Mouse (Mus musculus): ENCODE data around the gene Ccdc78. TPM values are rescaled to one million over a fixed set of nuclear protein-coding genes. Genes with fewer than 3 reads are reported as not detected.
A peak's percentile ranks its signal among the peaks of the same experiment; 100 is the strongest.

The Ccdc78 gene
- polyA plus RNA-seq, 1 experiment: 0.08 TPM

- peak in 1 of 3 experiments; percentile 58 for TF ChIP-seq MYOD1 (IDR thresholded peaks at IDR 0.05; ENCODE audit: control insufficient read depth in 1 of 3, insufficient read length in 2 of 3, low read depth in 2 of 3)
- TF ChIP-seq POLR2A (IDR thresholded peaks at IDR 0.05; ENCODE audit: insufficient read length, low read depth): no peak
- no peak for TF ChIP-seq E2F4 (IDR thresholded peaks at IDR 0.05; ENCODE audit: insufficient read depth)
- TF ChIP-seq SRF (IDR thresholded peaks at IDR 0.05; ENCODE audit: control insufficient read depth, insufficient read length, low read depth): no peak
- peak in 1 of 3 experiments; percentile 61 for TF ChIP-seq MYOG (IDR thresholded peaks at IDR 0.05; ENCODE audit: control insufficient read depth in 1 of 3, insufficient read depth in 1 of 3, insufficient read length in 2 of 3, low read depth in 2 of 3)
- no peak for TF ChIP-seq MAX (IDR thresholded peaks at IDR 0.05; ENCODE audit: low read depth)
- no peak for TF ChIP-seq TCF3 (IDR thresholded peaks at IDR 0.05; ENCODE audit: insufficient read length, low read depth)
- no peaks in the 10 kb centered on the region for H3K36me3 ChIP-seq (ENCODE audit: control insufficient read depth, insufficient read depth)
- no peaks in the 10 kb centered on the region for H3K27me3 ChIP-seq (ENCODE audit: control insufficient read depth, insufficient read depth, insufficient read length)
- H3K4me2 ChIP-seq (ENCODE audit: low read depth): peak overlapping the region; percentile 34
- H3ac ChIP-seq (ENCODE audit: control insufficient read depth, insufficient read length): no peak overlapping the region
- no peaks in the 10 kb centered on the region for H3K79me2 ChIP-seq (ENCODE audit: control insufficient read depth, insufficient read depth)
- H3K4me3 ChIP-seq: no peak overlapping the region
These were observed 24.8 kb upstream of the Ccdc78 start for GRCm38 (mm10) chr17:25761561-25761970.

DNA sequence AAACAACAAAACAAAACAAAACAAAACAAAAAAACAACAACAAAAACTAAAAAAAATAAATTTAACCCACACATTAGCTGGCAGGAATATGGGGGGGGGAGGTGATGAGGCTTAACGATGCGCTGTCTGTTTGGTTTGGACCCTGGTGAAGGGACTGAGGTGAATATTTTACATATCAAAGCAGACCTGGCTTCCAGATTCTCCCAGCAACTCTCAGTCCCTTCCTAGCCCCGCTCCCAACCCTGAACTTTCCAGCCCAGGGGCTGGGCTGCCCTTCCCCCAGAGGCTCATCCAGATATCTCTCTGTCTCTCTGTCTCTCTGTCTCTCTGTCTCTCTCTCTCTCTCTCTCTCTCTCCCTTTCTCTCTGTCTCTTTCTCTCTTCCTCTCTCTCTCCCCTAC is 23.8 kb upstream of the Ccdc78 start:
- Histone ChIP-seq H3ac (ENCODE audit: control insufficient read depth, insufficient read length) (no peak overlapping the region), H3K4me2 (ENCODE audit: low read depth) (no peak overlapping the region)

DNA sequence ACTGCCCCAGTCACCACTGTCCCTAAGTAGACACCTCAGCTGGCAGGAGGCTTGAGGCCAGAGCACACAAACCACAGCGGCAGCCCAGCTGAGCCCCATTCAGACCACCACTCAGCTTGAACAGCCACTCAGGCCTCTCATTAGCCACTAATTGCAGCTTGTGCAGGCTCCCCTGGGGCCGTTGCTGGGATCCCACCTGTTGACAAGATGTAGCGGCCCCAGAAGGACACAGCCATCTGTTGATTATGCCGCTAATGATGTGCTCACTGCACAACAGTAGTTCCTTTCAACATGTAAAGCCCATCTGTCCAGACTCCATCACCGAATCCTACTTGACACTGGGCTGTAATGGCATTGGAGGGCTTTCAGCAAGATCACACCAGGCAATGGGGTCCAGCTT is 20.5 kb upstream of the Ccdc78 start:
- peak in 2 of 3 experiments; percentile 35 to 50 for TF ChIP-seq MYOD1 (IDR thresholded peaks at IDR 0.05; ENCODE audit: control insufficient read depth in 1 of 3, insufficient read length in 2 of 3, low read depth in 2 of 3)
- TF ChIP-seq MYOG (IDR thresholded peaks at IDR 0.05; ENCODE audit: control insufficient read depth in 1 of 3, insufficient read depth in 1 of 3, insufficient read length in 2 of 3, low read depth in 2 of 3): peak in 1 of 3 experiments; percentile 7
- no peak for TF ChIP-seq REST (IDR thresholded peaks at IDR 0.05; ENCODE audit: insufficient read depth, insufficient read length)

More for the DNA sequence above, 23.8 kb upstream of the Ccdc78 start:
- H3K36me3 ChIP-seq (ENCODE audit: control insufficient read depth, insufficient read depth): no peaks in the 10 kb centered on the region
- H3K79me2 ChIP-seq (ENCODE audit: control insufficient read depth, insufficient read depth): no peaks in the 10 kb centered on the region
- no peak overlapping the region for H3K4me3 ChIP-seq
- TF ChIP-seq TCF12 (IDR thresholded peaks at IDR 0.05; ENCODE audit: insufficient read depth, poor library complexity, severe bottlenecking): no peak
- TF ChIP-seq POLR2A (IDR thresholded peaks at IDR 0.05; ENCODE audit: insufficient read length, low read depth): no peak
- no peak for TF ChIP-seq CEBPB (IDR thresholded peaks at IDR 0.05; ENCODE audit: insufficient read depth, poor library complexity, severe bottlenecking)
- no peak for TF ChIP-seq MAX (IDR thresholded peaks at IDR 0.05; ENCODE audit: low read depth)
- no peak for TF ChIP-seq USF1 (IDR thresholded peaks at IDR 0.05; ENCODE audit: low read depth)
- no peak for TF ChIP-seq TCF3 (IDR thresholded peaks at IDR 0.05; ENCODE audit: insufficient read length, low read depth)
- TF ChIP-seq REST (IDR thresholded peaks at IDR 0.05; ENCODE audit: insufficient read depth, insufficient read length): no peak
- no peak for TF ChIP-seq E2F4 (IDR thresholded peaks at IDR 0.05; ENCODE audit: insufficient read depth)
- TF ChIP-seq MYOD1 (IDR thresholded peaks at IDR 0.05; ENCODE audit: control insufficient read depth in 1 of 3, insufficient read length in 2 of 3, low read depth in 2 of 3): no peak
- TF ChIP-seq MYOG (IDR thresholded peaks at IDR 0.05; ENCODE audit: control insufficient read depth in 1 of 3, insufficient read depth in 1 of 3, insufficient read length in 2 of 3, low read depth in 2 of 3): no peak
- TF ChIP-seq SRF (IDR thresholded peaks at IDR 0.05; ENCODE audit: control insufficient read depth, insufficient read length, low read depth): no peak
- no peak for TF ChIP-seq POLR2AphosphoS2 (IDR thresholded peaks at IDR 0.05; ENCODE audit: insufficient read length, low read depth)
- H3K27me3 ChIP-seq (ENCODE audit: control insufficient read depth, insufficient read depth, insufficient read length): no peaks in the 10 kb centered on the region

DNA sequence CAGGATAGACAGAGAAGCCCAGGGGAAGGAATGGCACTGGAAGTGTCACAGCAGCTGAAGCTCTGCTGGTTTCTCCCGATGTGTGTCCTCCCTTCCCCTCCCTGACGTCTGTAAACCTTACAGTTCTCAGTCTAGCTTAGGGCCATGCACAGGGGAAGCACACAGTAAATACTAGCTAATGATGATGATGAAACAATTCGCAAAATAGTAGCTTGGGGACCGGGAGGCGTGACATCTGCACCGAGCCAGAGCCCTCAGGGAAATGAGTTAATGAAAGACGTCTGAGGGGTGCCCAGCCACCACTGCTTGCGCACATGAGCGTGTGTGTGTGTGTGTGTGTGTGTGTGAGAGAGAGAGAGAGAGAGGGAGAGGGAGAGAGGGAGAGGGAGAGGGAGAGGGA is 17.0 kb upstream of the Ccdc78 start:
- H3K4me2 ChIP-seq (ENCODE audit: low read depth): peak overlapping the region; percentile 25
- no peak for TF ChIP-seq TCF3 (IDR thresholded peaks at IDR 0.05; ENCODE audit: insufficient read length, low read depth)
- TF ChIP-seq CEBPB (IDR thresholded peaks at IDR 0.05; ENCODE audit: insufficient read depth, poor library complexity, severe bottlenecking): peak; percentile 81
- TF ChIP-seq USF1 (IDR thresholded peaks at IDR 0.05; ENCODE audit: low read depth): no peak
- no peak for TF ChIP-seq TCF12 (IDR thresholded peaks at IDR 0.05; ENCODE audit: insufficient read depth, poor library complexity, severe bottlenecking)
- no peaks in the 10 kb centered on the region for H3K27me3 ChIP-seq (ENCODE audit: control insufficient read depth, insufficient read depth, insufficient read length)
- H3ac ChIP-seq (ENCODE audit: control insufficient read depth, insufficient read length): no peak overlapping the region
- peaks cover 4% of the 10 kb centered on the region for H3K79me2 ChIP-seq (ENCODE audit: control insufficient read depth, insufficient read depth)
- no peaks in the 10 kb centered on the region for H3K36me3 ChIP-seq (ENCODE audit: control insufficient read depth, insufficient read depth)
- H3K4me3 ChIP-seq: no peak overlapping the region

More for the DNA sequence above, 20.5 kb upstream of the Ccdc78 start:
- H3K4me3 ChIP-seq: no peak overlapping the region
- no peak overlapping the region for H3ac ChIP-seq (ENCODE audit: control insufficient read depth, insufficient read length)
- no peak overlapping the region for H3K4me2 ChIP-seq (ENCODE audit: low read depth)
- no peaks in the 10 kb centered on the region for H3K79me2 ChIP-seq (ENCODE audit: control insufficient read depth, insufficient read depth)
- no peaks in the 10 kb centered on the region for H3K27me3 ChIP-seq (ENCODE audit: control insufficient read depth, insufficient read depth, insufficient read length)
- H3K36me3 ChIP-seq (ENCODE audit: control insufficient read depth, insufficient read depth): no peaks in the 10 kb centered on the region

DNA sequence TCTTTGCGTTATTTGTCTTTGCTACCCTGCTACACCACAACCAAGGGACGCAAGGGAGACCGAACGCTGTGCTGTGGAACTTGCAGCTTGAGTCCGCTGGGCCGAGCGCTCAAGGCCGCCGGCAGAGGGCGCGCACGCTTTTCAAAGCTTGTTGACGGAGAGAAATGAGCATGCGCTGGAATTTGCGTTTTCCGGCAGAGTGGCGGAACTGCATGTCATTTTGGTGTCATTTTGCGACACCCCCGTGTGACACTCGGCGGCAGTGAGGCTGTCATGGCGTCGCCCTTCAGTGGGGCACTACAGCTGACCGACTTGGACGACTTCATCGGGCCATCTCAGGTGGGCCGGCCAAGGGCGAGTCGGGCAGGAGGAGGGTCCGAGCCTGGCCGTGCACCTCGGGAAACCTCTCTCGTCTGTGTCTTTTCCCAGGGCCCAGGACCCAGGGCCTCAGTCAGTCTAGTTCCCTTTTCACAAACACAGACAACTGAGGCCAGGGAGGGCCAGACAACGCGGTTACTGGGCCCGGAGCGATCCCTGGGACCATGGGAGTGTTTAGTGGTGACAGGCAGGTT is 12.7 kb upstream of the Ccdc78 start, which contains the start of gene Narfl:
Gene Narfl (plus strand): TSS at position 228 of the 572 bp plus-strand sequence.
- no peaks in the 10 kb centered on the region for H3K36me3 ChIP-seq (ENCODE audit: control insufficient read depth, insufficient read depth)
- H3K4me3 ChIP-seq: peak within 1 kb of the TSS; percentile 45

More for the DNA sequence above, 12.7 kb upstream of the Ccdc78 start, which contains the start of gene Narfl:
- Histone ChIP-seq H3K79me2 (ENCODE audit: control insufficient read depth, insufficient read depth) (peaks cover 8% of the 10 kb centered on the region), H3K27me3 (ENCODE audit: control insufficient read depth, insufficient read depth, insufficient read length) (no peaks in the 10 kb centered on the region), H3K4me2 (ENCODE audit: low read depth) (peak within 1 kb of the TSS; percentile 96), H3ac (ENCODE audit: control insufficient read depth, insufficient read length) (peak within 1 kb of the TSS; percentile 2)
- no peak for TF ChIP-seq E2F4 (IDR thresholded peaks at IDR 0.05; ENCODE audit: insufficient read depth)
- no peak for TF ChIP-seq TCF12 (IDR thresholded peaks at IDR 0.05; ENCODE audit: insufficient read depth, poor library complexity, severe bottlenecking)
- TF ChIP-seq MAX (IDR thresholded peaks at IDR 0.05; ENCODE audit: low read depth): no peak
- peak; percentile 37 for TF ChIP-seq REST (IDR thresholded peaks at IDR 0.05; ENCODE audit: insufficient read depth, insufficient read length)
- peak; percentile 85 for TF ChIP-seq POLR2A (IDR thresholded peaks at IDR 0.05; ENCODE audit: insufficient read length, low read depth)
- peak; percentile 74 for TF ChIP-seq POLR2AphosphoS2 (IDR thresholded peaks at IDR 0.05; ENCODE audit: insufficient read length, low read depth)
- no peak for TF ChIP-seq TCF3 (IDR thresholded peaks at IDR 0.05; ENCODE audit: insufficient read length, low read depth)
- TF ChIP-seq MYOD1 (IDR thresholded peaks at IDR 0.05; ENCODE audit: control insufficient read depth in 1 of 3, insufficient read length in 2 of 3, low read depth in 2 of 3): no peak
